Mouse (Mus musculus): ENCODE measurements around the gene Fli1.
A peak's percentile ranks its signal among the peaks of the same experiment; 100 is the strongest.

The Fli1 gene

DNA sequence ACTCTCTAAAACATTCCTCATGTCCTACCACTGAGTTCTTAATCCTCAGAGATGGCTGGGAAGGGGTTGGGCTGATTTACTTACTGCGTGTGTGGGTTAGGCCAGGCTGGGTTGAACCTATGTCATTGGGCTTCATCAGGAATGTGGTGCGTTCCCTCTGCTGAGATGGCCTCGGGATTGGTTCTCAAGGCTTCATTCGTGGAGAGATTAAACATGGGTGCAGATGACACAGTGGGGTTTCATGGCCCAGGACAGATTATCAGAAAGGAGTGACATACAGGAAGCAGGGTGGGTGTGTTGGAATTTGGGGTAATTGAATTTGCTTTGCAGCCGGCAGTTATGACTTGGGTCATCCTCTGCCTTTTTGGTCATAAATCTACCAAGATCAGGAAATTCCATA lies 131.2 kb downstream of the Fli1 start:
- no peak for DNase-seq (ENCODE audit: inconsistent age in 2 of 2, low spot score in 1 of 2)

DNA sequence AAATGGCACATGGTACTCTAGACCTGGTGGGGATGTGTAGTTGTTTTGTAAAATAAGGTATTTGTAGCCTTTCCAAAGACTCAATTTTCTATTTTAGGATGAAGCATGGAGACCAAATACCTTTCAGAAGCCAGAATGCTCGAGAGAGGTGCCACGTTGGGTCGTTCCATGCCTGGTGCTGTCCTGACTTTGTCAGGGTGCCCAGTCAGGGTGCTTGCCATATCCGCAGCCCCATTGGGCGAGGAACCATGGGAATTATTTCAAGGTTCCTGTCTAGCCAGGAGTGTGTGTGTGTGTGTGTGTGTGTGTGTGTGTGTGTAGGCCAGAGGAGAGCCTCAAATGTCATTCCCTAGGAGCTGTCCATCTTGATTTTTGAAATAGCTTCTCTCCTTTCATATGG lies 132.0 kb downstream of the Fli1 start:
- DNase-seq (ENCODE audit: inconsistent age in 2 of 2, low spot score in 1 of 2): no peak

DNA sequence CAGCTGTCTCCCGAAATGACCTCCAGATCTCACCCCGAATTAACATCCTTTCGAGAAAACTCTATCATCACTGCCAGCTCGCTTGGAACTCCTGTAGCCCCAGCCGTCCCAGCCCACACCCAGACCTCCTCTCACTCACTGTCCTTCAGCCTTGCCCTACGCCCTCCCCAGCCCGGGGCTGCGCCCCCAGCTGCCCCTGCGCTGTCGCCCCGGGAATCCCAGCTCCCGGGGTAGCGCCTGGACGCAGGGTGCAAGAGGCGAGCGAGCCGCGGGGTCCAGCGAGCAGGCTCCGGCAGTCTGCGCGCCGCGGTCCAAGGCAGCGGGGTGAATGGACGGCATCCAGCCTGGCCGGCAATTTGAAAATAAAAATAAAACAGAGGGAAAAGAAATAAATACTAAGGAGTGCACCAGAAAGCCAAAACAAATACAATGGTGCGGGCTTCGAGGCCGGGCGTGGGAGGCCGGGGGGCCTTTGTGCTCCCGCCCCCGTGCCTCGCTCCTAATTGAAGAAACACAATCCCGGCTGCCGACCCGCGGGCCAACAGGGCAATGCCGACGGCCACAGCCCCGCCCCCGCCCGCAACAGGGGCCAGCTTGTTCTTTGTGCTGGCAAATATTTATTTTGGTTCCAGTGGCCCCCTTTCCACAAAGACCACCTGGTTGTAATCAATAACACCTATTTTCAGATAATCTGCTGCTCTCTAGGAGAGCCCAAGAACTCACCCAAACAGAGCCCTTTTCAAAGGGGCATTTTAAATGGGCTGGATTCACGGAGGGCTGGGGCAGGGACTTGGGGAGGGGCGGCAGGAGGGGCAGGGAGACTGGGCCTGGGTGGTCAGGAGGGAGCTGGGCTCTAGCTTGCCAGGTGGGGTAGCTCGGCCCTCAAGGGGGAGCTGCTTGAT lies 133.3 kb downstream of the Fli1 start:
- peak; percentile 25 to 69 for DNase-seq (ENCODE audit: inconsistent age in 2 of 2, low spot score in 1 of 2)

DNA sequence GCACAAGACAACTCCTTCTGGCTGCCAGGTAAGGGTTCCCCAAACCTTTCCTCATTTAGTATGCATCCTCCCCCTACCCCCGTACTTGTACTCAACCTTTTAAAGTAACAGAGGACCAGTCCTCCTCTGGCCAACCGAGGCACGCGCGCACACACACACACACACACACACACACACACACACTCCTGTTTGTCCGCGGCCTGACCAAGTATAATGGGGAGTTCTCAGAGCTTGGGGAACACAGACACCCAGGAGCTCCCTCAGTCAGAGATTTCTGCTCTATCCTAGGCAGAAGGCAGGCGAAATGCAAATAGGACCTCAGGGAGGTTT lies 134.0 kb downstream of the Fli1 start:
- DNase-seq (ENCODE audit: inconsistent age in 2 of 2, low spot score in 1 of 2): no peak

DNA sequence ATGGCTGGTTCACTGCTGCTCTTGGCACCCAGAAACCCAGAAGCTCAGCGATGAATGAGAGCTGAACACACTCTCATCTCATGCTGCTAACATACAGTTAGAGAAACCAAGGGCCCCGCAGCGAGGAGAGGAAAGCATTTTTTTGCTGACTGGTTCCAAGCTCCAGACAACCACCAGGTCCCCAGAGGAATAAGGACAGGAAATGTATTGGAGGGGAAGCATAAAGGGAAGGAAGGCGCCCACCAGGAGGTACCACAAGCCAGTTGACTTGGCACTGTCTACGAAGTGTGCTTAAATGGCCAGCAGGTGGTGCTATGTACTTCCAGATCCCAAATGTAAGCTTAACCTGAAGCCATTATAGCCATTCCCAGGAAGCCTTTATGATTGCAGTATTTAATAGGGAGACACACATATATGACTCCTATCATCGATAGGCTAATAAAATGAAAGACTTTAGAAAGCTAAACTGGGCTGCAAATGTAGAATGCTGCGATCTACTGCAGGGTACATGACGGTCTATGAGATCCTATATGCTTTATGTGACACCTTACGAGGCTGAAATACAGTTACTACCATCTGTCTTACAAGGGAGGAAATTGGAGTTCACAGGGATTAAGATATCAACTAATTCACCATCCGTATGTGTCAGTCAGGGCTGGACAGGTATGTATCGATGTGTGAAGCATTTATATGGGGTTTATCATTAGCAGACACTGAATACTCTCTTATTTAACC lies 137.3 kb downstream of the Fli1 start:
- peak; percentile 51 to 87 for DNase-seq (ENCODE audit: inconsistent age in 2 of 2, low spot score in 1 of 2)

DNA sequence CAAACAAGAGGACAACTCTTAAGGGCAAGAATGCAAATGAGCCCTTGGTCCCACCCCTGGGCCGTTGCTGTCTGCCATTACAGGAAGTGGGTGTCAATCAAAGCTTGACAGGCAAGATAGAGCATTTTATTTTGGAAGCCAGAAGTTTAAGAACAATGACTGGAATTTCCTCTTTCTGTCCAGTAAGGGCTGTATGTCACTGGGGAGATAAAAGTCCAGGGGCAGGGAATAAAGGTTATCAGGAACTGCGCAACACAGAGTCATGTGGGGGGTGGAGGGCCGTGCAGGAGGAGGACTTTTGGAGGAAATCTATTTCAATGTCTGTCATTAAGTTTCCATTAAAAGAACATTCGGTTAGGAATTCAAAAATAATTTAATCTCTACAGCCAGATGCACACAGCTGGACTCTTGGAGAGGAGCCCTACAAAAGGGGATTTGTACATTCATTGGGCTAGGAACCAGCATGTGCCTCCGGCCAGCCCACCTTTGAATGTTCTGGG lies 141.9 kb downstream of the Fli1 start:
- peak; percentile 42 to 67 for DNase-seq (ENCODE audit: inconsistent age in 2 of 2, low spot score in 1 of 2)

DNA sequence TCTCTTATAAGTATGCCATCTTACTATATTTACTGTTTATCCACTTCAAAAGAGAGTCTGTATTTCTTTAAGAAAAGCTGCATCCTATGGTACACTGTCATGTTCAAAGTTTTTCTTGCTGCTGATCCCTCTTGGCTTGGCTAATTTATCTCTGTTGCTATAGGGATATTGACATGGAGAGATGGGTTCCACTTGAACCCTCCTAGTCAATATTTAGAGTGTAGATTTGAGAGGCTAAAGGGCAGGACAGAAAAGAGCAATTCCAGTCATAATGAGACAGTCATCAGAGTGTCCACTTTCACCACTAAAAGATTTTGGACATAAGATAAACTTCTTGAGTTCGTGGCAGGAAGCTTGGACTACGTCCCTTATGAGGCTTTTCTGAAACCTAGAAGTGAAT lies 142.4 kb downstream of the Fli1 start:
- no peak for DNase-seq (ENCODE audit: inconsistent age in 2 of 2, low spot score in 1 of 2)

DNA sequence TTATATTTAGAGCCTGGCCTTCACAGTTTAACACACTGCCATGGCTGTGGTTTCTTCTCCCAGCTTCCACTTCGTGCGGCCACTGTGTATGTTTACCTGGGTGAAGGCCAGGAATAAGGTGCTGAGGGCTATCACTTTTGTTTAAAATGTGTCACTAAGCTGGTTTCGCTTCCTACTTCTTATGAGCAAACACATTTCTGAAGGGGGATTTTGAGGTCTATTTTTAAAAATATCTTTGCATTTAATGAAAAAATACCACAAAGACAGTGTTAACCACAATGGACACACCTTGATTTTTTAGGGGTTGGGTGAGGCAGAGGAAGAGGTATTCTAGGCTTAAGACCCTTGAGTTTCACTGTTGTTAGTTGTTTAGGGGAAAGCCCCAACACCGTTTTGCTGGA lies 147.9 kb downstream of the Fli1 start:
- no peak for DNase-seq (ENCODE audit: inconsistent age in 2 of 2, low spot score in 1 of 2)

DNA sequence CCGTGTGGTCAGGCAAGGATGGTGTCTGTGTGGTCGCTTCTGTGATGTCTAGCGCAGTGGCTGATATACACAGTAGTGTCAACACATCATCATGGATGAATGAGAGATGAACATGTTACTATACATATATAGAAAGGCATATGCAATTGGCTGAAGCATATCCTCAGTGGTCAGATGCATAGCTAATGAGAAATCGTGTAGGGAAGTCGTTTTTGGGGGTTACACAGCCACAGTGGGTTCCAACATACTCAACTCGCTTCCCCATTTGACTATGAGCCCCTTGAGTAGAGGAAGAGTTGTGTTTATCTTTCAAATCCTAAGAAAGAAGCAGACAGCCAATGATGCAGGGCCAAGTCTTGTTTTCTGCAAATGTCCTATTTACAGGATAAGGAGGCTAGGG lies 149.9 kb downstream of the Fli1 start:
- DNase-seq (ENCODE audit: inconsistent age in 2 of 2, low spot score in 1 of 2): no peak

DNA sequence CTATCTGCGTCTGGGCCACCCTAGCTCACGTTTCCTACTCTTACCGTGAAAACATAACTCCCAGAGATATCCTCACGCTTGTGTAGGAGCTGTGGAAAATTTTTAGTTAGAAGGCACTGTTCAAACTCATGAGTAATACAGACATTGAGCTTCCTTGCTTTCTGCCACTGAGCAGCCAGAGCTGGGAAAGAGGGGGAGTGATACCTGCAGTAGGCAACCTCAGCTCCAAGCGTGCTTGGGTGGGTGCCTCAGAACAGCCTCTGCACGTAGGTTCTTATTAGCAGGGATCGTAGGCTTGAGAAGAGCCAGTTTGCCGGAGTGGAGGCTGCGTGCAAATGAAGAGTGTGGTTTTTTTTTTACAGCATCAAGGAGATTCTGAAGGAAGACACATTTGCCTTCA lies 151.0 kb downstream of the Fli1 start:
- no peak for DNase-seq (ENCODE audit: inconsistent age in 2 of 2, low spot score in 1 of 2)

DNA sequence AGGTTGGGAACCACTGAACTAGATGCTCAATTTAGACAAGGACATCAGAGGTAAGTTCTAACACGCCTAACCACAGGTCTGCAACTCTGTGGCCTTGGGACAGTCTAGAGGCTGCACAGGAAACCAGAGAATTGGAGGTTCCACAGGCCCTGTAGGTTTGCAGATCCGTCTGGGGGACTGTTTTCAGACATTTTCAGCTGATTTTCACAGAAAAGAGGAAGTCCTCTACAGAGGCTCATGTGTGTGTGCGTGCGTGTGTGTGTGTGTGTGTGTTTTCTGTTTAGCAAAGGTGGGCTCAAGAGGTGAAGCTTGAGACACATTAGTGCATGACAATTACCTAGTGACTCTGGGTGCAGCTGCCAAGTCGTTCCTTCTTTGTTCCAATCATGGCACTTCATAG lies 151.6 kb downstream of the Fli1 start:
- DNase-seq (ENCODE audit: inconsistent age in 2 of 2, low spot score in 1 of 2): no peak

DNA sequence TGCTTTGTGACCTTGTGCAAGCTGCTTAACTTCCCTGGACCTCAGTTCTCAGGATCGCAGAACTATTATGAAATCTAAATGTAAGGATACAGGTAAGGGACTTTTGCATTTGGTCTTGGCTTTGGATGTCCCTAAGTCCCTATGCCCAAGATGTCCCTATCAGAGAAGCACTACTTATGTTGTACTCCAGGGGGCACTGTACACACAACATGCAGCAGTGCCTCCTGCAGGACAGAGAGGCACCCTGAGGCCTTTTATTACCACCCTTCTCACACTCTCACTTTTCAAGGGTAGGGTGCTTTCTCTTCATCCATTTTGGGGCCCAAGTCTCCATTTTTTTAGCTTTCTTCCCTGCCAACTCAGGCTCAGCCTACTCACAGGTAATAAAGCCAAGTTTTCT lies 154.5 kb downstream of the Fli1 start:
- DNase-seq (ENCODE audit: inconsistent age in 2 of 2, low spot score in 1 of 2): no peak

DNA sequence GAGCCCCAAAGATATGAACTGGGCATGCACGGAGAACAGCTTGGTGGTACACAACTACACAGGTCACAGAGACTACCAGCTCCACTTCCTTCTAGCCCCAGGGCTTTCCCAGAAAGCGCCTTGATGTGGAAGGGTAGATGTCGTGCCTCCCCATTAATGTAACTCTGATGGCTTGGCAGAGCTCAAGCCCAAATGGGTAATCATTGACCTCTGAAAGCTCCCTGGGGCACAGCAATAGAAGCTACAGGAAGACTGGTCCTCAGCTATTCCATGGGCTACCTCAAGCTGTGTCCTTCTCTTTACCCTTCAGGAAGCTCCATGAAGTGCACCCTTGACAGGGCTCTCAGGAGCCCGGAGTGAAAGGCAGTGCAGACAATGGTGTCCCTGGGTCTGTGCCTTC lies 157.8 kb downstream of the Fli1 start:
- DNase-seq (ENCODE audit: inconsistent age in 2 of 2, low spot score in 1 of 2): no peak

DNA sequence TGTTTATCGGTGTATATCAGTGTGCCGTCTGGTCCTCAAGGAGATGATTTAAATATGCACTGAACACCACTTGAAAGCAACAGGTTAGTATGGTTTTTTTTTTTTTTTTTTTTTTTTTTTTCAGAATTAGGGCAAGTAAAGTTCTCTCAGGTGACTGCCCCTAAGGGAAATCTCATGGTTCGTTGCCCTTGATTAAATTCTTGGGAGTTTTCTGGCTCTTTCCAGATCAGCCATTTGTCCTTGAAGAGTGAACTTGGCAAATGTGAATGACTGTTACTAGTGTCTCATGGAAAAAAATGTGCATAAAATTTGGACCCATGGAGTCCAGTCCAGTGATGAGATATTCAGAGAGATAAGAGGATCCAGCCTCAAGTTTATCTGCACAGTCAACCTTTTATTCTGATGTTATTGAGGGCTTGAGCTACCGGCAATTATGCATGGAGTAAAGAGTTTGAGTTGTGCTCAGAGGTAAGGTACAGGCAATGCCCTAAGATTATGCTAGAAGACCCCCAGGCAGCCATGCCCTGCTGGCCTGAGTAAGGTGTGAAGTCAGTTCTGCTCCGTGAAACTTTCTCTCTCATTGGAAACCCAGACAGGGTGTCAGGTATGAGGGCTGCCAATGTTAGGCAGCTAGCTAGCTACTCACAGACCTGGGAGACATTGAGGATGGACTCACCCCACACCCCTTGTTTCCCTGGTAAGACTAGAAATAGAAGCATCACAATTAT lies 165.6 kb downstream of the Fli1 start:
- peak in 1 of 2 experiments; percentile 52 for DNase-seq (ENCODE audit: inconsistent age in 2 of 2, low spot score in 1 of 2)

DNA sequence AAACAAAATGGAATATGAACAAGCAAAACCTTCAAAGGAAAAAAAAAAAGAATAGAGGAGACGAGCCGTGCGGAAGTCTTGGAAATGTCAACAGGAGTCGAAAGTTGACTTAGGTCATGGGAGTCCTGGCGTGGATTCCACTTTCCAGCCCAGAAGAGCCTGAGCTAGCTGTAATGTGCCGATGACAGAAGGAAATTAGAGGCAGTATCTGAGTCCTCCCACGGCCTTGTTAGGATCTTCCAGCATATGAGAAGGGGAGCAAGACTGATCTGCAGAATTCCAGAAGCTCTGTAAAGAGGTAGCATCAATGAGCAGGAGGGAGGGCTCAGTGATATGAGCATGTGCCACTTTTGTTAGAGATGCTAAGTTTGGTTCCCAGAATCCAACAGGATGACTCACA lies 166.6 kb downstream of the Fli1 start:
- no peak for DNase-seq (ENCODE audit: inconsistent age in 2 of 2, low spot score in 1 of 2)

DNA sequence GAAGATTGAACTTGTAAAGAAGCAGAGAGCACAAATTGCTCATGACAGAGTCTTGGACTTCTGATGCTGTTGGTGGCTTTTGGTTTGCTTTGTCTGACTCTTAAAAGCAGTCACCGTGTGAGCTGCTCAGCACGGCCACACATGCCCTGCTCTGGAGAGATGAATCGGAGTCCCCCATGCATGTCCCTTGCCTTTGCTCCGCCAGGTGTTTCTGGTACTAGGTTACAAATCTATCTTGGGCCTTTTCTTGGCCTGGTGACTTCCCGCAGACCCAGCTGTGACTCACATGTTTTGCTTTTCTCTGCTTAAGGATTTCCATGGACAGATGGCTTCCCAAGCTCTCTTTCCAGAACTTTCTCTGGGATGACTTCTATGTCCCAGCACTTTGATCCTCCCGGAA lies 169.0 kb downstream of the Fli1 start:
- no peak for DNase-seq (ENCODE audit: inconsistent age in 2 of 2, low spot score in 1 of 2)
